Mouse (Mus musculus): ENCODE results near the gene Gm10639. TPM values are rescaled to one million over a fixed set of nuclear protein-coding genes. Genes with fewer than 3 reads are reported as not detected.
"Not testable (repeated sequence)": the region's sequence is repeated elsewhere in the genome, so short reads cannot be mapped to it uniquely, and the experiment has no call there.

Gm10639 gene
- not detected for total RNA-seq (2021)

GRCm38 (mm10) chr9:78289723-78290122 is at the start of gene Gm10639:
Gene Gm10639 (plus strand): TSS chr9:78289923.
- intact Hi-C loops (cut with DNase I); DNase-seq: not testable (repeated sequence)

- DNase-seq; intact Hi-C loops (cut with DNase I): not testable (repeated sequence)
These were observed 33.8 kb upstream of the Gm10639 start for GRCm38 (mm10) chr9:78255683-78256470.

- DNase-seq; intact Hi-C loops (cut with DNase I): not testable (repeated sequence)
These were observed 32.8 kb upstream of the Gm10639 start, which contains the start of gene Gm3776 for GRCm38 (mm10) chr9:78256914-78257313. Gene Gm3776 (plus strand): TSS chr9:78257129.

- intact Hi-C loops (cut with DNase I), result not testable (repeated sequence)
- DNase-seq, result peak; percentile 10
These were observed 30.0 kb upstream of the Gm10639 start for GRCm38 (mm10) chr9:78259688-78260087.

GRCm38 (mm10) chr9:78270945-78271344 is 18.8 kb upstream of the Gm10639 start:
- DNase-seq; intact Hi-C loops (cut with DNase I): not testable (repeated sequence)

- intact Hi-C loops (cut with DNase I); DNase-seq: not testable (repeated sequence)
These were observed 7.6 kb upstream of the Gm10639 start for GRCm38 (mm10) chr9:78282002-78282711.

GRCm38 (mm10) chr9:78289063-78289462 is 660 bp upstream of the Gm10639 start:
- DNase-seq; intact Hi-C loops (cut with DNase I): not testable (repeated sequence)

GRCm38 (mm10) chr9:78292462-78292861 is 2.7 kb downstream of the Gm10639 start:
- DNase-seq; intact Hi-C loops (cut with DNase I): not testable (repeated sequence)

GRCm38 (mm10) chr9:78293683-78294082 is 4.0 kb downstream of the Gm10639 start:
- intact Hi-C loops (cut with DNase I); DNase-seq: not testable (repeated sequence)

- intact Hi-C loops (cut with DNase I); DNase-seq: not testable (repeated sequence)
These were observed 5.1 kb downstream of the Gm10639 start for GRCm38 (mm10) chr9:78294781-78295180.

GRCm38 (mm10) chr9:78296089-78296488 is 6.4 kb downstream of the Gm10639 start:
- intact Hi-C loops (cut with DNase I), result not testable (repeated sequence)
- DNase-seq, result peak; percentile 21

- intact Hi-C loops (cut with DNase I), result no loop called here
These were observed 8.5 kb downstream of the Gm10639 start for GRCm38 (mm10) chr9:78298232-78298631.

GRCm38 (mm10) chr9:78299143-78299542 is 9.4 kb downstream of the Gm10639 start:
- intact Hi-C loops (cut with DNase I); DNase-seq: not testable (repeated sequence)

More at GRCm38 (mm10) chr9:78298232-78298631, 8.5 kb downstream of the Gm10639 start:
- no peak for DNase-seq

GRCm38 (mm10) chr9:78308122-78308521 is 18.4 kb downstream of the Gm10639 start:
- DNase-seq; intact Hi-C loops (cut with DNase I): not testable (repeated sequence)

GRCm38 (mm10) chr9:78314696-78315095 is 25.0 kb downstream of the Gm10639 start, which contains the start of gene Omt2a:
Gene Omt2a (minus strand): TSS chr9:78314796.
- DNase-seq, result no peak
- intact Hi-C loops (cut with DNase I), result no loop called here

GRCm38 (mm10) chr9:78319499-78319898 is 29.8 kb downstream of the Gm10639 start:
- intact Hi-C loops (cut with DNase I), result no loop called here

GRCm38 (mm10) chr9:78327289-78327688 is 37.6 kb downstream of the Gm10639 start, which contains the start of gene Omt2b:
Gene Omt2b (plus strand): TSS chr9:78327589.
- intact Hi-C loops (cut with DNase I); DNase-seq: not testable (repeated sequence)

More at GRCm38 (mm10) chr9:78319499-78319898, 29.8 kb downstream of the Gm10639 start:
- DNase-seq, result no peak

- DNase-seq, result peak; percentile 11
- intact Hi-C loops (cut with DNase I), result not testable (repeated sequence)
These were observed 47.3 kb downstream of the Gm10639 start for GRCm38 (mm10) chr9:78337050-78337449.

- peak; percentile 31 for DNase-seq
- intact Hi-C loops (cut with DNase I), result not testable (repeated sequence)
These were observed 50.6 kb downstream of the Gm10639 start for GRCm38 (mm10) chr9:78340324-78340723.

- DNase-seq; intact Hi-C loops (cut with DNase I): not testable (repeated sequence)
These were observed 52.8 kb downstream of the Gm10639 start for GRCm38 (mm10) chr9:78342494-78342893.

GRCm38 (mm10) chr9:78343055-78343454 is 53.3 kb downstream of the Gm10639 start:
- intact Hi-C loops (cut with DNase I); DNase-seq: not testable (repeated sequence)

Measured in left cerebral cortex, postnatal 4 days (tissue).